Mouse (Mus musculus) gastrocnemius, postnatal 36 days (tissue): ENCODE data around the gene Zar1l. TPM values are rescaled to one million over a fixed set of nuclear protein-coding genes. Genes with fewer than 3 reads are reported as not detected.
A peak's percentile ranks its signal among the peaks of the same experiment; 100 is the strongest.

Source experiments
- DNase-seq, 2 experiments: peaks; one replicate each; pipeline ENCODE4 v3.0.0; 2022
- intact Hi-C: fragments of 180-260 bp; cut with DNase I; formaldehyde crosslinking; loops from one replicate; pipeline ENCODE4 v1.15.1; 2025
- total RNA-seq, 2 experiments: library from RNA; stranded (reverse); gene quantifications; 2 replicates each; pipeline ENCODE4 v1.2.3; 2021

Gene Zar1l
- total RNA-seq, 2 experiments from 2014 or later, result not detected

GRCm38 (mm10) chr5:150490821-150491220 is 27.1 kb downstream of the Zar1l start:
- intact Hi-C loops, result no loop called here
- DNase-seq, result no peak

GRCm38 (mm10) chr5:150490285-150490684 is 27.7 kb downstream of the Zar1l start:
- intact Hi-C loops, result no loop called here
- no peak for DNase-seq

DNA sequence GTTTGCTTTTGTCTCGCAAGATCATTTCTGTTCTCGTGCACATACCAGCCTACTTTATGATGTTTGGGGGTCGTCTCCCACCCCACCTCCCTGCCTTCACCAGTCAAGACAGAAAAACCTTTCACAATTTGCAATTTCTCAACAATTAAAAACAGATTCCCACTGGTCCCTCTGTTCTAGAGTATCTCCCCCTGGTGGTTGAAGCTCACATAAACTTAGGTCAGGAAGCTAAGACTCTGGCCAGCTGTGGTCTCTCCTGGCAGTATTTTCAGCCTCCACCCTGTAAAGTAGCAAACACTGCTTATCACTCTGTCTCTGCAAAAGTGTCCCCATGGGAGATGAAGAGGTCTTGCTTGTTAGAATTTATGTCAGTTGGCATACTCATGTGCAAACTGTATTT is 32.8 kb downstream of the Zar1l start:
- DNase-seq, result no peak
- intact Hi-C loops, result loop anchor here (5.0 kb wide), 1 partner anchor 33 kb away; no protein-coding TSS in a partner anchor

DNA sequence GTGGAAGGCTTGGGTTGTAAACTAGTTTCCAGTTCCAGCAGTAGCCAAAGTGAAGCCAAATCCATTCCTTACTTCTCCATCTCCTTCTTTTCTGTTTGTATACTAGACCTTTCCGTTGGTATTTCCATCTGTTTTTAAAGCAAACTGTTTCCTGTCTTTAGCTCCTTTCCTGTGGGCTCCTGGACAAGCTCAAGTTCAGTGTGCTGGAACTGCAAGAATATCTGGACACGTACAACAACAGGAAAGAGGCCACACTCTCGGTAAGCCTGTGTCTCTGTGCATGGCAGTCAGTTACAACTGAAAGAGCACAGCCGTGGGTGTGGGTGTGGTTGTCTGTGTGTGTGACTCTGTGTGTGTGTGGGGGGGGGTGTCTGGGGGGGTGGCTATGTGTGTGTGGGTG is 39.4 kb downstream of the Zar1l start:
- intact Hi-C loops, result no loop called here
- DNase-seq, result no peak

GRCm38 (mm10) chr5:150477364-150477763 is 40.6 kb downstream of the Zar1l start:
- DNase-seq, result no peak
- intact Hi-C loops, result no loop called here

GRCm38 (mm10) chr5:150468431-150468830 is 49.5 kb downstream of the Zar1l start:
- intact Hi-C loops, result no loop called here

DNA sequence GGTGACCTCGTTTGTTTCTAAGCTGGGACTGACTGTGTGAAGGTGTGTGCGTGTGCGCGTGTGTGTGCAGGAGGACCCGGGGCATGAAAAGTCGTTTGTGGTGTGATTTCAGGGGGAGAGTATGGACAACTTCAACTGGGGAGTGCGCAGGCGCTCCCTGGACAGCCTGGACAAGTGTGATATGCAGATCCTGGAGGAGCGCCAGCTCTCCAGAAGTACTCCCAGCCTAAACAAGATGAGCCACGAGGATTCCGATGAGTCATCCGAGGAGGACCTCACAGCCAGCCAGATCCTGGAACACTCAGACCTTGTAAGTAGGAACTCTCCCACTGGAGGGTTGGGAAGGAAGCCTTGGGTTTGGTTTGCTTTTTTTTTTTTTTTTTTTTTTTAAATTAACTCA is 51.8 kb downstream of the Zar1l start:
- peak; percentile 78 to 81 for DNase-seq

More at GRCm38 (mm10) chr5:150468431-150468830, 49.5 kb downstream of the Zar1l start:
- no peak for DNase-seq

DNA sequence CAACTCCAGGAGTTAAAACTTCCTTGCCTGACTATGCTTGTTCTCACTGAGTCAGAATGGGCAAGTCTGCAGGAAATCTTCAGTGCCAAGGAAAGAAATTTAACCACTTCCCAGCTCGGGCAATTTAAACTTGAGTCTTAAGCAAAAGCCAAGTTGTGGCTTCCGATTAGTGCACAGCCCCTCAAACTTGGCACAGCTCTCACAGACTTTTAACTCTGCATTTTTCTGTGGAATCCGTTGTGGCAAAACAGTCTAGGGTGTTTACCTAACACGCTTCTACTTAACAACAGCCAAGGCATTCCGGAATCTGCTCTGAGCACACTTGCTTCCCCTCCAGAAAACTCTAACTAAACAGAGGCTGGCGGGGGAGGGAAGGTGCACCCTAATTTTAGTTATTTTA is 52.7 kb downstream of the Zar1l start:
- no peak for DNase-seq
- intact Hi-C loops, result no loop called here

More for the DNA sequence above, 51.8 kb downstream of the Zar1l start:
- intact Hi-C loops, result no loop called here

- intact Hi-C loops, result no loop called here
- DNase-seq, result no peak
Observed at GRCm38 (mm10) chr5:150464721-150465120, 53.2 kb downstream of the Zar1l start.

- intact Hi-C loops, result loop anchor here (10.0 kb wide), 1 partner anchor 205 kb away; the partner anchor contains the start of gene N4bp2l2
Observed at GRCm38 (mm10) chr5:150459801-150460200, 58.2 kb downstream of the Zar1l start.

GRCm38 (mm10) chr5:150457904-150458739 is 59.8 kb downstream of the Zar1l start:
- DNase-seq, result no peak
- intact Hi-C loops, result loop anchor here (10.0 kb wide), 1 partner anchor 207 kb away; the partner anchor contains the start of gene N4bp2l2

More at GRCm38 (mm10) chr5:150459801-150460200, 58.2 kb downstream of the Zar1l start:
- DNase-seq, result no peak

DNA sequence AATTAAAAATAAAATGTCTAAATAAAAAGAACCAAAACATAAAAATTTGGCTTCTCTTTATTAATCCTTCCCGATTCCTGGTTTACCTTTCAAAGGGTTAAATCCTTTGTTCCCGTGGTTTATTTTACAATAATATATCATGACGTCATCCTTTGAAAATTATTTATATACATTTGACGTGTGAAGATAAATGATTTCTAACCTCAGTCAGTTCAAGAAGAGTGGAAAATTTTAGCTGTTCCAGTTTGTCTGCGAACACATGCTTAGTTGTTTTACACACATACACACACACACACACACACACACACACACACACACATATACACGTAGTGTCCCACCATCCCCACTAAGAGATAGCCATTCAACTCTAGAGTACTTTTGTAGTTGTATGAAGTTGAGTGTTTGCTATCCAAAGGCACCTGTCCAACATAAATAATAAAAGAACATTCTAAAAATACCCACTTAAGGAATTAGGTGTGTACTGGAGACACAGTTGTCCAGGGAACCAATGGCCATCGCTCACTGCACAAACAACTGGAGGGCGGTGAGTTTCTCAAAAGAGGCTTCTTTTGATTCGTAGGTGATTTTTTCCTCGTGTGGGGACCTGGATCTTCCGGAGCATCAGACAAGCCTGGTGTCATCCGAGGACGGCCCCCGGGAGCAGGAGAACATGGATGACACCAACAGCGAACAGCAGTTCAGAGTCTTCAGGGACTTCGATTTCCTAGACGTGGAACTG is 60.6 kb downstream of the Zar1l start:
- intact Hi-C loops, result loop anchor here (10.0 kb wide), 1 partner anchor 207 kb away; the partner anchor contains the start of gene N4bp2l2
- DNase-seq, result peak in 1 of 2 experiments; percentile 27

Other genes starting within 250 kb of the Zar1l start
- 1 to 10 TPM; 1.0 to 1.2 TPM for gene Brca2, start 4.5 kb upstream of the Zar1l start, total RNA-seq
- 1 to 10 TPM; 3.1 to 3.2 TPM for gene N4bp2l1, start 79.0 kb upstream of the Zar1l start, total RNA-seq
- gene N4bp2l2, start 148.0 kb upstream of the Zar1l start, total RNA-seq, result 10 to 100 TPM; 23.6 to 28.8 TPM
- 10 to 100 TPM; 16.7 to 18.4 TPM for gene Pds5b, start 155.6 kb upstream of the Zar1l start, total RNA-seq